Mouse (Mus musculus): ENCODE measurements around the gene Pds5a. TPM values are rescaled to one million over a fixed set of nuclear protein-coding genes. Genes with fewer than 3 reads are reported as not detected.
"Not testable (repeated sequence)": the region's sequence is repeated elsewhere in the genome, so short reads cannot be mapped to it uniquely, and the experiment has no call there.

Pds5a gene
- total RNA-seq, 2 experiments from 2014 or later, result 59.5 to 60.2 TPM

- intact Hi-C loops (cut with DNase I), result loop anchor here (5.0 kb wide), 2 partner anchors 64 to 206 kb away; partner anchors contain the start of genes Gm43552 and N4bp2
Observed at GRCm38 (mm10) chr5:65698759-65699136, 675 bp upstream of the Pds5a start.

GRCm38 (mm10) chr5:65697486-65697835 is 612 bp downstream of the Pds5a start:
- no peak for DNase-seq (ENCODE audit: low spot score)
- intact Hi-C loops (cut with DNase I), result loop anchor here (2.0 to 5.0 kb wide), 3 partner anchors 65 to 205 kb away; partner anchors contain the start of genes Gm43552 and N4bp2

More at GRCm38 (mm10) chr5:65698759-65699136, 675 bp upstream of the Pds5a start:
- DNase-seq (ENCODE audit: low spot score), result no peak

GRCm38 (mm10) chr5:65696821-65697485 is 1.1 kb downstream of the Pds5a start:
- intact Hi-C loops (cut with DNase I), result loop anchor here (1.0 to 5.0 kb wide), 4 partner anchors 65 to 296 kb away; partner anchors contain the start of genes Gm43552 and N4bp2
- peak; percentile 53 for DNase-seq (ENCODE audit: low spot score)

- DNase-seq (ENCODE audit: low spot score); intact Hi-C loops (cut with DNase I): not testable (repeated sequence)
Observed at GRCm38 (mm10) chr5:65694076-65694475, 4.0 kb downstream of the Pds5a start.

GRCm38 (mm10) chr5:65693018-65693417 is 5.1 kb downstream of the Pds5a start:
- no peak for DNase-seq (ENCODE audit: low spot score)
- intact Hi-C loops (cut with DNase I), result no loop called here

GRCm38 (mm10) chr5:65688806-65689205 is 9.3 kb downstream of the Pds5a start:
- no peak for DNase-seq (ENCODE audit: low spot score)
- intact Hi-C loops (cut with DNase I), result no loop called here

GRCm38 (mm10) chr5:65686806-65687205 is 11.3 kb downstream of the Pds5a start:
- intact Hi-C loops (cut with DNase I), result no loop called here

GRCm38 (mm10) chr5:65678826-65679225 is 19.2 kb downstream of the Pds5a start:
- intact Hi-C loops (cut with DNase I), result no loop called here
- peak; percentile 2 for DNase-seq (ENCODE audit: low spot score)

More at GRCm38 (mm10) chr5:65686806-65687205, 11.3 kb downstream of the Pds5a start:
- DNase-seq (ENCODE audit: low spot score), result no peak

- no peak for DNase-seq (ENCODE audit: low spot score)
- intact Hi-C loops (cut with DNase I), result no loop called here
Observed at GRCm38 (mm10) chr5:65672162-65672561, 25.9 kb downstream of the Pds5a start.

- DNase-seq (ENCODE audit: low spot score), result no peak
- intact Hi-C loops (cut with DNase I), result no loop called here
Observed at GRCm38 (mm10) chr5:65667644-65668043, 30.4 kb downstream of the Pds5a start.

GRCm38 (mm10) chr5:65665370-65665769 is 32.7 kb downstream of the Pds5a start:
- DNase-seq (ENCODE audit: low spot score), result no peak
- intact Hi-C loops (cut with DNase I), result no loop called here

- intact Hi-C loops (cut with DNase I), result no loop called here
- no peak for DNase-seq (ENCODE audit: low spot score)
Observed at GRCm38 (mm10) chr5:65661958-65662357, 36.1 kb downstream of the Pds5a start.

- DNase-seq (ENCODE audit: low spot score), result no peak
- intact Hi-C loops (cut with DNase I), result no loop called here
Observed at GRCm38 (mm10) chr5:65653786-65654185, 44.3 kb downstream of the Pds5a start.

GRCm38 (mm10) chr5:65638896-65639295 is 59.2 kb downstream of the Pds5a start:
- intact Hi-C loops (cut with DNase I), result no loop called here
- no peak for DNase-seq (ENCODE audit: low spot score)

- no peak for DNase-seq (ENCODE audit: low spot score)
- intact Hi-C loops (cut with DNase I), result no loop called here
Observed at GRCm38 (mm10) chr5:65624340-65624739, 73.7 kb downstream of the Pds5a start.

- intact Hi-C loops (cut with DNase I), result no loop called here
Observed at GRCm38 (mm10) chr5:65613152-65613924, 84.7 kb downstream of the Pds5a start.

GRCm38 (mm10) chr5:65610541-65610940 is 87.5 kb downstream of the Pds5a start:
- intact Hi-C loops (cut with DNase I), result no loop called here
- no peak for DNase-seq (ENCODE audit: low spot score)

More at GRCm38 (mm10) chr5:65613152-65613924, 84.7 kb downstream of the Pds5a start:
- DNase-seq (ENCODE audit: low spot score), result no peak

- no peak for DNase-seq (ENCODE audit: low spot score)
- intact Hi-C loops (cut with DNase I), result no loop called here
Observed at GRCm38 (mm10) chr5:65609769-65610168, 88.3 kb downstream of the Pds5a start.

GRCm38 (mm10) chr5:65606820-65607219 is 91.3 kb downstream of the Pds5a start:
- intact Hi-C loops (cut with DNase I), result no loop called here
- no peak for DNase-seq (ENCODE audit: low spot score)

- DNase-seq (ENCODE audit: low spot score), result no peak
- intact Hi-C loops (cut with DNase I), result no loop called here
Observed at GRCm38 (mm10) chr5:65599681-65600080, 98.4 kb downstream of the Pds5a start.

- intact Hi-C loops (cut with DNase I), result no loop called here
- DNase-seq (ENCODE audit: low spot score), result no peak
Observed at GRCm38 (mm10) chr5:65592421-65592820, 105.7 kb downstream of the Pds5a start.
